In genomic region chr2:162947736-162948135, GRCm38 (mm10) we compare ENCODE assay signal across 9 mouse cellular contexts. TPM values are rescaled to one million over a fixed set of nuclear protein-coding genes. Genes with fewer than 3 reads are reported as not detected.
DNase-seq lines count a peak whose midpoint lies in the region; ATAC-seq and TF ChIP-seq lines count a peak whose summit lies in the region.
"Had no signal": no experiment of that assay in that cellular context is flagged by ENCODE, and none has a peak within 500 bp of the region (broad histone marks: within the 10 kb centered on the region; RNA-seq: fewer than 3 reads in every experiment).

No protein-coding gene starts in this region.

- no peaks in the 10 kb centered on the region for H3K9me3 ChIP-seq in heart, embryonic 15.5 days (replicated peaks)
- no peaks in the 10 kb centered on the region for H3K9me3 ChIP-seq in embryonic facial prominence, embryonic 12.5 days
- no peaks in the 10 kb centered on the region for H3K9me3 ChIP-seq in liver, postnatal 0 days (ENCODE audit: low read length)

- H3K4me3 ChIP-seq in heart, embryonic 15.5 days: peak overlapping the region; percentile 19
- peak overlapping the region; percentile 16 for H3K4me3 ChIP-seq in embryonic facial prominence, embryonic 12.5 days
- no peak overlapping the region for H3K4me3 ChIP-seq in liver, postnatal 0 days (ENCODE audit: low read depth, low read length)

- no peak overlapping the region for H3K9ac ChIP-seq in heart, embryonic 15.5 days
- no peak overlapping the region for H3K9ac ChIP-seq in embryonic facial prominence, embryonic 12.5 days
- no peak overlapping the region for H3K9ac ChIP-seq in liver, postnatal 0 days (replicated peaks)

- H3K27me3 ChIP-seq in heart, embryonic 15.5 days: peaks cover 11% of the 10 kb centered on the region
- peaks cover 18% of the 10 kb centered on the region for H3K27me3 ChIP-seq in embryonic facial prominence, embryonic 12.5 days
- peaks cover 9% of the 10 kb centered on the region for H3K27me3 ChIP-seq in liver, postnatal 0 days (ENCODE audit: insufficient read depth, low read length)

- TF ChIP-seq EP300 in liver, postnatal 0 days (IDR thresholded peaks at IDR 0.05; ENCODE audit: low read depth): no peak

- DNase-seq in heart, adult 18-20 months: no peak
- peak; percentile 48 for DNase-seq in kidney, adult 9 months
- no peak for DNase-seq in liver, postnatal 0 days
- peak; percentile 30 to 39 for DNase-seq in right cerebral cortex, postnatal 36 days (ENCODE audit: low spot score in 2 of 2)
- no peak for DNase-seq in gastrocnemius, postnatal 36 days
- DNase-seq in layer of hippocampus, adult 9-11 months: no peak

- H3K27ac ChIP-seq in heart, embryonic 15.5 days: no peak overlapping the region
- no peak overlapping the region for H3K27ac ChIP-seq in embryonic facial prominence, embryonic 12.5 days
- H3K27ac ChIP-seq in liver, postnatal 0 days (ENCODE audit: low read depth): no peak overlapping the region
- H3K27ac ChIP-seq: macrophage had no signal

- H3K36me3 ChIP-seq in heart, embryonic 15.5 days: no peaks in the 10 kb centered on the region
- no peaks in the 10 kb centered on the region for H3K36me3 ChIP-seq in embryonic facial prominence, embryonic 12.5 days
- H3K36me3 ChIP-seq in liver, postnatal 0 days (replicated peaks; ENCODE audit: insufficient read depth, low read length): no peaks in the 10 kb centered on the region

- TF ChIP-seq CTCF in liver, postnatal 0 days (IDR thresholded peaks at IDR 0.05; ENCODE audit: low read depth): no peak

- intact Hi-C loops in gastrocnemius, postnatal 36 days (cut with DNase I): no loop called here

- peaks cover 11% of the 10 kb centered on the region for H3K4me1 ChIP-seq in heart, embryonic 15.5 days (replicated peaks)
- H3K4me1 ChIP-seq in embryonic facial prominence, embryonic 12.5 days: peaks cover 7% of the 10 kb centered on the region
- H3K4me1 ChIP-seq in liver, postnatal 0 days (ENCODE audit: insufficient read depth): peaks cover 5% of the 10 kb centered on the region; the same call in 1 of the 2 replicates

- no peak for ATAC-seq in heart, embryonic 15.5 days (replicated peaks; ENCODE audit: insufficient number of reproducible peaks, insufficient read depth, low FRiP score, low read depth)
- no peak for ATAC-seq in embryonic facial prominence, embryonic 12.5 days (ENCODE audit: insufficient number of reproducible peaks, insufficient read depth, low FRiP score, low TSS enrichment)
- peak; percentile 35; the same call in 1 of the 2 replicates for ATAC-seq in liver, postnatal 0 days

- H3K4me2 ChIP-seq in heart, embryonic 15.5 days: peak overlapping the region; percentile 56
- H3K4me2 ChIP-seq in embryonic facial prominence, embryonic 12.5 days (replicated peaks): peak overlapping the region; percentile 45
- H3K4me2 ChIP-seq in liver, postnatal 0 days (ENCODE audit: low read depth, low read length): peak overlapping the region; percentile 53

- WGBS in heart, embryonic 15.5 days: 39% methylated on average over 15 of the region's 15 CpGs
- WGBS in embryonic facial prominence, embryonic 12.5 days: 29% methylated on average over 15 of the region's 15 CpGs
- 43% methylated on average over 15 of the region's 15 CpGs for WGBS in liver, postnatal 0 days (ENCODE audit: insufficient replicate concordance)

RNA-seq across cellular contexts. Expression of gene L3mbtl1, which starts 4.5 kb away (rescaled TPM):
- 0.09 TPM in 1 of 2 replicates, not detected in the other for polyA plus RNA-seq in heart, embryonic 15.5 days (2015; fragmentation: Nextera tagmentation; extraction: Ambion mirVana)
- not detected for total RNA-seq in heart, adult 18-20 months (2021)
- polyA plus RNA-seq in embryonic facial prominence, embryonic 12.5 days (2016; fragmentation: Nextera tagmentation; extraction: Ambion mirVana): 0.17 and 0.28 TPM in 2 replicates
- polyA plus RNA-seq in liver, postnatal 0 days (2015; fragmentation: Nextera tagmentation; extraction: Ambion mirVana): 0.06 TPM in 1 of 2 replicates, not detected in the other
- total RNA-seq in gastrocnemius, postnatal 36 days (2021): not detected
- polyA plus RNA-seq: macrophage had no signal

RNA-seq across cellular contexts. Expression of gene Srsf6, which starts 16.4 kb away (rescaled TPM):
- 105 and 121 TPM in 2 replicates for polyA plus RNA-seq in heart, embryonic 15.5 days (2015; fragmentation: Nextera tagmentation; extraction: Ambion mirVana)
- 10 to 100 TPM; 61.5 to 68.1 TPM for total RNA-seq in heart, adult 18-20 months (2021)
- 255 and 274 TPM in 2 replicates for polyA plus RNA-seq in embryonic facial prominence, embryonic 12.5 days (2016; fragmentation: Nextera tagmentation; extraction: Ambion mirVana)
- polyA plus RNA-seq in liver, postnatal 0 days (2015; fragmentation: Nextera tagmentation; extraction: Ambion mirVana): 50.5 and 56.3 TPM in 2 replicates
- 10 to 100 TPM; 35.8 to 46.8 TPM for total RNA-seq in gastrocnemius, postnatal 36 days (2021)

RNA-seq across cellular contexts. Expression of gene Sgk2, which starts 39.4 kb away (rescaled TPM):
- polyA plus RNA-seq in heart, embryonic 15.5 days (2015; fragmentation: Nextera tagmentation; extraction: Ambion mirVana): not detected in 2 replicates
- total RNA-seq in heart, adult 18-20 months (2021): not detected
- 0.05 TPM in 1 of 2 replicates, not detected in the other for polyA plus RNA-seq in embryonic facial prominence, embryonic 12.5 days (2016; fragmentation: Nextera tagmentation; extraction: Ambion mirVana)
- polyA plus RNA-seq in liver, postnatal 0 days (2015; fragmentation: Nextera tagmentation; extraction: Ambion mirVana): 9.4 and 14.0 TPM in 2 replicates
- not detected for total RNA-seq in gastrocnemius, postnatal 36 days (2021)
- polyA plus RNA-seq: macrophage had no signal

Comparison
In these comparisons a context has a peak if more than half of its experiments do, and no peak if none do; other contexts are left out.
1. DNase-seq: peak in kidney, adult 9 months (single experiment) and right cerebral cortex, postnatal 36 days (2 of 2); none in heart, adult 18-20 months (0 of 2), liver, postnatal 0 days (single experiment), gastrocnemius, postnatal 36 days (0 of 2) and layer of hippocampus, adult 9-11 months (single experiment).
2. Peak in every context shown above with its lines, with median percentiles within 50 percentile points of each other: H3K4me2 ChIP-seq.